Mouse (Mus musculus): Measurements from ENCODE around the gene St3gal4. TPM values are rescaled to one million over a fixed set of nuclear protein-coding genes. Genes with fewer than 3 reads are reported as not detected.

St3gal4 gene
- polyA plus RNA-seq, 1 experiment from 2014 or later = 53.6 TPM

DNA sequence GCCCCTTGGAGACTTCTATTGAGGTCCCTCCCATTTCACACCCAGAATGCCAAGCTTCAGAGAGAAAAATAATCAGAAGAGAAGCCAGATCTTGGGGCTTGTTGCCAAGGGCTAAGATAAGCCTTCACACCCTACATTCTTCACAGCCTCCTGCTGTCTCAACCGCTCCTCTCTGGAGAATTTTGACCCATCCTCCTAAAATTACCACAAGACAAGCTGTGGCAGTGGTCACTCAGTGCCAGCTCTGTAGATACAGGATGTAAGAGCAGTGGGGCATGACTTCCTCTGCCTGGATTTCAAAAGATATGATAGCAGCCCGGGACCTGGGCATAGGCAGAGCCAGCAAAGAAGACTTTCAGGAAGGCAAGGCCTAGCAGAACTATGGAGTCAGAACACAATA lies 57.6 kb downstream of the St3gal4 start:
- TF ChIP-seq CTCF (IDR thresholded peaks at IDR 0.05) = no peak
- DNase-seq (ENCODE audit: low read depth, low spot score) = no peak
- in situ Hi-C loops (cut with MboI; ENCODE audit: low pct_unique_long_range_greater_than_20kb) = no loop called here
- POLR2A ChIA-PET = no interaction called here
- CTCF ChIA-PET = interaction anchor here (1.2 to 1.9 kb wide), 2 partner anchors 10 to 33 kb away, joined by 4 to 6 read pairs; no protein-coding TSS in a partner anchor
- no peaks in the 10 kb centered on the region for H3K27me3 ChIP-seq
- ATAC-seq = no peak

DNA sequence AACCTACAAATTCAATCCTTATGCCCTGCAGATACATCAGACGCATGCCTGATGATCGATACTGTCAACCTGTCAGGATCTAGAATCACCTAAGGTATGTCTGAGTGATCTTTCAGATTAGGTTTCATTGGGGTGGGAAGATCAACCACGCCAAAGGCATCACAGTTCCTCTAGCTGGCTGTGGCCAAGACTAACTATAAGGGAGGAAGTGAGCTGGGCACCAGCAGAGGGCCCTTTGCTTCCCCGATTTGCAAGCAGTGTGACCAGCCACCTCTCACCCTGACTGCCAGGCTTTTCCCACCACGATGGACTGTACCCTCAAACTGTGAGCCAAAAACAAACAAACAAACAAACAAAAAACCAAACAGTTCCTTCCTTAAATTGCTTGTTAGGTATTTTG lies 59.2 kb downstream of the St3gal4 start:
- H3K27me3 ChIP-seq = no peaks in the 10 kb centered on the region
- POLR2A ChIA-PET = no interaction called here
- no peak for DNase-seq (ENCODE audit: low read depth, low spot score)
- in situ Hi-C loops (cut with MboI; ENCODE audit: low pct_unique_long_range_greater_than_20kb) = no loop called here
- no peak for TF ChIP-seq CTCF (IDR thresholded peaks at IDR 0.05)
- CTCF ChIA-PET = no interaction called here
- no peak for ATAC-seq

DNA sequence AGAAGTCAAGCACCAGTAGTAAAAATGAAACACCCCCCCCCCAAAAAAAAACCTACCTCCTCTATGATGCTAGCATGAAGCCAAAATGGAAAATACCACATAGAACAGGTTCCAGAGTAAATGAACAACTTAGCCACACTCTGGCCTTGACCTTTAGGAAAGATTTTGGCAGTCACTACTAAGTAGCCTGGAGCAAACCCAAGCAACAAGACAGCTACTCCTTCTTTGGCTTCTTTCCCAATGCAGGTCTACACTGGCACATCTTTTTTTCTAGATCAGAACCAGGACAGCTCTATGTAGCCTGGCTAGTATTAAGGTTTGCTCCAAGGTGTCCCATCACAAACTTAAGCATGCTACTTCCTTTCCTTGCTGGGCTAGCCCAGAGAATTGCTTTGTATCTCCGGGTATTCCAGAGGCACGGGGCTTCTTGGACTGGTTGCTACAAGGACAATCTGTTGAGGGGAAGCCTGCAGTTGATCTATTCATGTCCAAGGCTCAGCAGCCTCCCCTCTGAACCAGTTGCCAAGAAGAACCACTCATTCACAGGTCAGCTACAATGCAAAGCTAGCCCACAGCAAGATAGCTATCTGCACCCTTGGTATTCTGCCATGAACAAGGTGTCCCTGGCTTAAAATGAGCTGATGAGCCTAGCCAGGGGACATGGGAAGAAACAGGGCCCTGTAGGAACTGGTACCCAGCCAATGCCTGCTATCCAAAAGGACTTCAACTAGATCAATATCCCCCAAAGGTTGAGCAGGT lies 60.3 kb downstream of the St3gal4 start:
- CTCF ChIA-PET = no interaction called here
- TF ChIP-seq CTCF (IDR thresholded peaks at IDR 0.05) = no peak
- ATAC-seq = no peak
- no peaks in the 10 kb centered on the region for H3K27me3 ChIP-seq
- POLR2A ChIA-PET = interaction anchor here (1.2 kb wide), 1 partner anchor 23 kb away, joined by 3 read pairs; no protein-coding TSS in a partner anchor
- DNase-seq (ENCODE audit: low read depth, low spot score) = no peak
- in situ Hi-C loops (cut with MboI; ENCODE audit: low pct_unique_long_range_greater_than_20kb) = no loop called here

DNA sequence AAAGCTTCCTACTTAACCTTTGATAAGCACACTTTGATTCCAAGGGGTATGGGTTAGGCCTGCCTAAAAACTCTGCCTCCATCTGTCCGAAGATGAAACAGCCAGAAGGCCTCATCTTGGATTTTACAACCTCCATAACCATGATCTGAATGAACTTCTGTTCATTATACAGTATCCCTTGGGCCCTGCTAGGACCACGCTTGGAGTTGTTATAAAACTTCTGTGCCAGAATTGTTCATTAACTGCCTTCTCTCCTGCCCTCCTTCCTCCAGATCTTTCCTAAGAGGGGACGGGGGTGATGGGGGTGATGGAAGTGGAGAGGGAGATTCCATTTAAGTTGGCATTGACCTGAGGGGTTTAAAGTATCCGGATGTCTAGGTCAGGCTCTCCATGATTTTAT lies 60.9 kb downstream of the St3gal4 start:
- ATAC-seq (no peak), DNase-seq (ENCODE audit: low read depth, low spot score) (no peak)
- POLR2A ChIA-PET = interaction anchor here (1.2 kb wide), 1 partner anchor 23 kb away, joined by 3 read pairs; no protein-coding TSS in a partner anchor
- no peaks in the 10 kb centered on the region for H3K27me3 ChIP-seq
- CTCF ChIA-PET = no interaction called here
- TF ChIP-seq CTCF (IDR thresholded peaks at IDR 0.05) = no peak
- in situ Hi-C loops (cut with MboI; ENCODE audit: low pct_unique_long_range_greater_than_20kb) = no loop called here

DNA sequence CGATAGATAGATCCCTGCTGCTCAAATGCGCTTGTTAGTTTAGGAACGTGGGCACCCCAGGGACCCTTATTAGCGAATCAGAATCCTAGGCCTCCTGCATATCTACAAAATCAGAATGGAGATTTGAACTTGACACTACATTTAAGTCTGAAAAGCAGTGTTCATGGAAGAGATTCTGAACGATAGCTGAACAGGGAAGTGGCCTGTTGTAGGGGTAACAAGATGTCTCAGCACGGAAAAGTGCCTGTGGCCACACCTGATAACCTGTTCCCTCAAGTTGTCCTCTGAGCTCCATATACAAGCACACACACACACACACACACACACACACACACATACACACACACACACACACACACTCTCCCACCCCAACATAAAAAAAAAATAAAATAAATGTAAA lies 61.4 kb downstream of the St3gal4 start:
- CTCF ChIA-PET = no interaction called here
- TF ChIP-seq CTCF (IDR thresholded peaks at IDR 0.05) = no peak
- no peaks in the 10 kb centered on the region for H3K27me3 ChIP-seq
- ATAC-seq (no peak), DNase-seq (ENCODE audit: low read depth, low spot score) (no peak)
- POLR2A ChIA-PET = no interaction called here
- in situ Hi-C loops (cut with MboI; ENCODE audit: low pct_unique_long_range_greater_than_20kb) = no loop called here

DNA sequence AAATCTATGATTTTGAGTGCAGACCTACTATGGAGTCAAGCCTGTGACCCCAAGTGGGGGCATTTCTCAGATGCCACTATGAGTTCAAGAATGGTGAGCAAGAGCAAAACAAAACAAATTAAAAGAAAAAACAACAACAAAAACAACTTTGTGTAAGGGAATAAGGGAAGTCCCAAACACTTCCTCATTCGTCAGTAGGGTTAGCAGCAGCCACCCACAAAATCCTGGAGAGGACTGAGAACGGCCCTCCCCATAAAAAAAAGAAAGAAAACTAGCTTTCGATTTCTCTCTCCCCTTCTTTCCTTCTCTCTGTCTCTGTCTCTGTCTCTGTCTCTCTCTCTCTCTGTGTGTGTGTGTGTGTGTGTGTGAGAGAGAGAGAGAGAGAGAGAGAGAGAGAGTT lies 62.5 kb downstream of the St3gal4 start:
- in situ Hi-C loops (cut with MboI; ENCODE audit: low pct_unique_long_range_greater_than_20kb) = no loop called here
- POLR2A ChIA-PET = no interaction called here

DNA sequence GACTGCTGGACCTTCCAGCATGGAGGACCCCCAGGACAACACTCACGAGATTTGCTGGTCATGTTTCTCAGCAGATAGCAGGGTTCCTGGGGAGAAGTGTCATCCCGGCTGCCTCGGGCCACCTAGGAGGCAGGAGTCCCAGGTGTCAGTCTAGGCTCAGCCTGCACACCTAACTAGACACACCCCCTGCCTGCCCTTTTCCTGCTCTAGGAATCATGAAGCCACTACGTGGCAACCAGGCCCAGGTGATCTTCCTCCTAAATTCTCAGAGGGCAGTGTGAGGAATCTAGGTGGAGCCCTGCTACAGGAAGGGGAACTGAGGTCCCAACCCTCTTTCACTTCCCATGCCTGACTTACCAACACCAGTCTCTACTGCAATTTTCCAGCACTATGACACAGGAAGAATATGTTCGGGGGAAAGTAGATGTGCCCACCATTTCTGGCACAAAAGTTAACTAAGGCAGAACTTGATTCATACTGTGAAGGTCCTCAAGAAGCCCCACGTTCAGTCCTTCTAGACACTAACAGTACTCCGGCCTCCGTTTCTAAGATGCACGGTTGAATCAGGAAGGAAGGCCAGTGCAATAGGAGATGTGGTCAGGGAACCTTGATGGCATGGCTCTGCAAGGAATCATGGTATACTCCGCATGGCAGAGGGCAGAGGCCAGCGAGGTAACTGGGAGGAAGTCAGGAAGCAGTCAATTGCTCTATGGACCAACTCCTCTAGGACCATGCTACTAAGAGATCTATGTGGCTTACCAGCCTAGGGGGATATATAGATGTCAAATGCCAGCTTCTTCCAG lies 63.3 kb downstream of the St3gal4 start:
- in situ Hi-C loops (cut with MboI; ENCODE audit: low pct_unique_long_range_greater_than_20kb) = no loop called here
- no peak for TF ChIP-seq CTCF (IDR thresholded peaks at IDR 0.05)
- DNase-seq (ENCODE audit: low read depth, low spot score) (no peak), ATAC-seq (no peak)
- H3K27me3 ChIP-seq = no peaks in the 10 kb centered on the region
- CTCF ChIA-PET = interaction anchor here (1.0 kb wide), 1 partner anchor 72 kb away, joined by 3 read pairs; no protein-coding TSS in a partner anchor
- POLR2A ChIA-PET = no interaction called here

More for the DNA sequence above, 62.5 kb downstream of the St3gal4 start:
- ATAC-seq (no peak), DNase-seq (ENCODE audit: low read depth, low spot score) (no peak)
- no peak for TF ChIP-seq CTCF (IDR thresholded peaks at IDR 0.05)
- CTCF ChIA-PET = interaction anchor here (1.0 kb wide), 1 partner anchor 73 kb away, joined by 3 read pairs; no protein-coding TSS in a partner anchor
- no peaks in the 10 kb centered on the region for H3K27me3 ChIP-seq

DNA sequence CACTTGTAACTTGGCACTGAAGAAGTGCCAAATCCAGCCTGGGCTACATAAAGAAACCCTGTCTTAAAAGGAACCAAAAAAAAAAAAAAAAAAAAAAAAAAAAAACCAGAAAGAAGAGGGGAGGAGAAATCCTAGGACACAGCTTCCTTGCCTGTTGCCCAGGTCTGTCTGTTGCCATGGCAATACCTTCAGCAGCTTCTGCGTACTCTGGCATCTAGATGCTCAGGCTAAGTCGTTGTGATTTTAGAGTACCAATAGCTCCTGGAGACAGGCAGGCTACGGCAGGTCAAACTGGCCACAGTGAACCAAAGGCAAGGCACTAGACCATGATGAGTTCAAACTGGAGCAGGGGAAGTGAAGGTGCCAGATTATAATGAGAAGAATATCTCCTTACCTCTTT lies 65.4 kb downstream of the St3gal4 start:
- DNase-seq (ENCODE audit: low read depth, low spot score) = no peak
- no peak for TF ChIP-seq CTCF (IDR thresholded peaks at IDR 0.05)
- ATAC-seq = no peak
- ChIA-PET CTCF (no interaction called here), POLR2A (interaction anchor here (0.7 kb wide), 1 partner anchor 11 kb away, joined by 6 read pairs; no protein-coding TSS in a partner anchor)
- H3K27me3 ChIP-seq = no peaks in the 10 kb centered on the region
- in situ Hi-C loops (cut with MboI; ENCODE audit: low pct_unique_long_range_greater_than_20kb) = no loop called here

DNA sequence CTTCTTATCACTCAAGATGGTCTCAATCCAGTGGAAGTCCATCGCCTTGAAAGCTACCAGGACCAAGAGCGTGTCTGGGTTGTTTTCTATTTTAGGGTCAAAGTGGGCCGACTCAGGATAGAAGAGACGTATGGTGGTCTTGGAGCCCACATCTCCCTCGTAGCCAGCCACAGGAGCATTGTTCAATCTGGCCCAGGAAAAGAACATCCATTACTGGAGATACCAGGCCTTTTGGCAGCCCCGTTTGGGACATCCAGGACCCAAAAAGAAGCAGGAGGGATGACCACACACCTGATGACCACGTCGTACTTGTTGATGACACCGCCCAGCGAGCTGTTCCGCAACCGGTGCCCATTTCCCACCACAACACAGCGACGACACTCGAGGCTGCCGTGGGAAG lies 66.0 kb downstream of the St3gal4 start:
- no peak for TF ChIP-seq CTCF (IDR thresholded peaks at IDR 0.05)
- DNase-seq (ENCODE audit: low read depth, low spot score) (no peak), ATAC-seq (no peak)
- in situ Hi-C loops (cut with MboI; ENCODE audit: low pct_unique_long_range_greater_than_20kb) = no loop called here
- POLR2A ChIA-PET = no interaction called here
- no peaks in the 10 kb centered on the region for H3K27me3 ChIP-seq
- CTCF ChIA-PET = no interaction called here

DNA sequence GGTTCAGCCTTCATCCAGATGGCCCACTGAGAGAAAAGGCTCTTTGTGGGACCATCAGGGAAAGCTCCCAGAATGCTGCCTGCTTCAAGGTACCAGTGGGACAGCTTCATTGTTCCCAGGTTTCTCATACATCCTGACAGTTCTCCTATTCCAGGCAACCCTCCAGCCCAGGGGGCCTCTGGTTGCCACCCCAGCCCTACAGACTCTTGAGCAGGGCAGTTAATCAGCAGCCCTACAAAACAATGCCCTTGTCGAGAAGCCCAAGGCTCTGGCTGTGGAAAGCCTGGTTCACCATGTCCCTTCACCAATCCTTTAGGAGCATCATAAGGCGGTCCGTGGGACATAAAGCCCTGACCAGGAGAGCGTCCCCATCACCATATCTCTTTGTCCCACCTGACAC lies 66.4 kb downstream of the St3gal4 start:
- TF ChIP-seq CTCF (IDR thresholded peaks at IDR 0.05) = no peak
- in situ Hi-C loops (cut with MboI; ENCODE audit: low pct_unique_long_range_greater_than_20kb) = no loop called here
- ChIA-PET POLR2A (no interaction called here), CTCF (interaction anchor here (1.2 kb wide), 1 partner anchor 17 kb away, joined by 3 read pairs; no protein-coding TSS in a partner anchor)
- no peak for ATAC-seq
- DNase-seq (ENCODE audit: low read depth, low spot score) = no peak
- no peaks in the 10 kb centered on the region for H3K27me3 ChIP-seq

DNA sequence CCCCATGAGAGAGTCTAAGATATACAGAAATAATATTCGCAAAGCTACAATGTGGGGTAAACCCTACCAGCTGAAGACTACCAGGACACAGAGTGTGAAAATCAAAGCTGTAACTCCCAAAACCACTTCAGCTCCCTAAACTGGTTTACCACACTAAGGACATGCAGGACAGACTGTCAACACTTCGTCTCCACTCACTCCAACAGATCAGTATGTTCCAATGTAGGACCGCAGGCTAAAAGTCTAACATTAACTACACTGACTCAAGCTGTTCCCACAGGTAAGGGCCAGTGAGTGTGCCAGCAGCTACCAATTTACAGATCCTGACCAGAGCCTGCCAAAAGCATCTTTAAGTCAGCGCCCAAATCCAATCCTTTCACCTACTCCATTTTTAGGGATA lies 67.4 kb downstream of the St3gal4 start:
- TF ChIP-seq CTCF (IDR thresholded peaks at IDR 0.05) = no peak
- in situ Hi-C loops (cut with MboI; ENCODE audit: low pct_unique_long_range_greater_than_20kb) = no loop called here
- ATAC-seq (no peak), DNase-seq (ENCODE audit: low read depth, low spot score) (no peak)
- no peaks in the 10 kb centered on the region for H3K27me3 ChIP-seq
- POLR2A ChIA-PET = no interaction called here
- CTCF ChIA-PET = interaction anchor here (0.9 to 1.2 kb wide), 3 partner anchors 10 to 20 kb away, joined by 3 to 4 read pairs (median 3); no protein-coding TSS in a partner anchor
